Mouse (Mus musculus): ENCODE results near the gene Paqr6.

GRCm38 (mm10) chr3:88393776-88394375 lies 29.5 kb downstream of the Paqr6 start:
- TF ChIP-seq CTCF (IDR thresholded peaks at IDR 0.05; ENCODE audit: low read depth) (no peak), EP300 (IDR thresholded peaks at IDR 0.05; ENCODE audit: low read depth) (no peak)
